Mouse (Mus musculus) retina, postnatal 7 days (tissue): ENCODE results near the gene Dnajc5.

Experiments used
- DNase-seq: peaks from one replicate; pipeline ENCODE4 v3.0.0-alpha.2; 2012; ENCODE audit warnings: low read depth, low spot score

The Dnajc5 gene

GRCm38 (mm10) chr2:181511231-181511630, 9.1 kb upstream of the Dnajc5 start:
- DNase-seq = no peak

- DNase-seq = no peak
Observed at GRCm38 (mm10) chr2:181519201-181519600, 1.1 kb upstream of the Dnajc5 start.

- no peak for DNase-seq
Observed at GRCm38 (mm10) chr2:181520936-181521227, 597 bp downstream of the Dnajc5 start.

- DNase-seq = no peak
Observed at GRCm38 (mm10) chr2:181521491-181521890, 1.2 kb downstream of the Dnajc5 start.

- DNase-seq = no peak
Observed at GRCm38 (mm10) chr2:181522811-181523210, 2.5 kb downstream of the Dnajc5 start.

GRCm38 (mm10) chr2:181525526-181525925, 5.2 kb downstream of the Dnajc5 start:
- DNase-seq = no peak

- DNase-seq = no peak
Observed at GRCm38 (mm10) chr2:181529076-181529475, 8.8 kb downstream of the Dnajc5 start.

- DNase-seq = no peak
Observed at GRCm38 (mm10) chr2:181532589-181532988, 12.3 kb downstream of the Dnajc5 start.

- no peak for DNase-seq
Observed at GRCm38 (mm10) chr2:181536410-181536809, 16.1 kb downstream of the Dnajc5 start.

- peak; percentile 49 for DNase-seq
Observed at GRCm38 (mm10) chr2:181537444-181538047, 17.3 kb downstream of the Dnajc5 start.

- no peak for DNase-seq
Observed at GRCm38 (mm10) chr2:181541761-181542380, 21.6 kb downstream of the Dnajc5 start.

- no peak for DNase-seq
Observed at GRCm38 (mm10) chr2:181546142-181546541, 25.9 kb downstream of the Dnajc5 start.

GRCm38 (mm10) chr2:181548227-181548626, 27.9 kb downstream of the Dnajc5 start:
- no peak for DNase-seq

GRCm38 (mm10) chr2:181548682-181549081, 28.4 kb downstream of the Dnajc5 start:
- no peak for DNase-seq

- no peak for DNase-seq
Observed at GRCm38 (mm10) chr2:181550233-181550632, 29.9 kb downstream of the Dnajc5 start.

- no peak for DNase-seq
Observed at GRCm38 (mm10) chr2:181553772-181554171, 33.5 kb downstream of the Dnajc5 start.

- DNase-seq = no peak
Observed at GRCm38 (mm10) chr2:181567338-181567737, 47.1 kb downstream of the Dnajc5 start.

- no peak for DNase-seq
Observed at GRCm38 (mm10) chr2:181568272-181569008, 48.2 kb downstream of the Dnajc5 start.

- DNase-seq = no peak
Observed at GRCm38 (mm10) chr2:181569856-181570255, 49.6 kb downstream of the Dnajc5 start.

GRCm38 (mm10) chr2:181570375-181570774, 50.1 kb downstream of the Dnajc5 start:
- no peak for DNase-seq

- no peak for DNase-seq
Observed at GRCm38 (mm10) chr2:181570921-181571595, 50.8 kb downstream of the Dnajc5 start.

GRCm38 (mm10) chr2:181571941-181572670, 51.8 kb downstream of the Dnajc5 start:
- no peak for DNase-seq
